Mouse (Mus musculus) neural tube, embryonic 14.5 days (tissue): ENCODE data around the gene 9130213A22Rik. TPM values are rescaled to one million over a fixed set of nuclear protein-coding genes. Genes with fewer than 3 reads are reported as not detected.

Experiments used
- ATAC-seq: fragments of 200-750 bp; cut with Nextera tagmentation; 2 replicates; pipeline ENCODE4 v1.8.0; 2017; ENCODE audit warnings: low read depth, mild to moderate bottlenecking, moderate TSS enrichment, moderate library complexity
- H3K27ac ChIP-seq: fragments of 300-500 bp; sonication (generic); 2 replicates; pipeline ENCODE4 v1.5.1; 2014; ENCODE audit warnings: low read depth, mild to moderate bottlenecking, control low read depth, low read length, moderate library complexity, mixed read lengths
- H3K27me3 ChIP-seq: fragments of 300-500 bp; sonication (generic); 2 replicates; pipeline ENCODE4 v1.6.1; 2014; ENCODE audit warnings: low read length; ENCODE audit not compliant: control insufficient read depth, insufficient read depth
- H3K36me3 ChIP-seq: fragments of 300-500 bp; sonication (generic); 2 replicates; pipeline ENCODE4 v1.6.1; 2014; ENCODE audit warnings: low read length, mixed read lengths; ENCODE audit not compliant: control insufficient read depth, insufficient read depth
- H3K4me1 ChIP-seq: fragments of 300-500 bp; sonication (generic); 2 replicates; pipeline ENCODE4 v1.6.1; 2014; ENCODE audit warnings: low read length; ENCODE audit not compliant: control insufficient read depth, insufficient read depth
- H3K4me2 ChIP-seq: fragments of 300-500 bp; sonication (generic); 2 replicates; pipeline ENCODE4 v1.6.1; 2014; ENCODE audit warnings: mild to moderate bottlenecking, low read depth, low read length, control low read depth
- H3K4me3 ChIP-seq: fragments of 300-500 bp; sonication (generic); 2 replicates; pipeline ENCODE4 v1.5.1; 2014; ENCODE audit warnings: low read depth, low read length, control low read depth, mixed read lengths
- H3K9ac ChIP-seq: fragments of 300-500 bp; sonication (generic); replicated peaks from 2 replicates; pipeline ENCODE4 v1.6.1; 2014; ENCODE audit warnings: low read depth, mild to moderate bottlenecking, control low read depth, low read length, mixed read lengths
- H3K9me3 ChIP-seq: fragments of 300-500 bp; sonication (generic); 2 replicates; pipeline ENCODE4 v1.6.1; 2016; ENCODE audit warnings: low read length; ENCODE audit not compliant: control insufficient read depth
- WGBS: fragments of 180-500 bp; shearing (Covaris S2); extraction: QIAGEN DNeasy Blood & Tissue Kit; methylation state at CpG from one replicate; pipeline ENCODE4 v1.1.7; 2014; 5-methylcytosine and 5-hydroxymethylcytosine counted together
- polyA plus RNA-seq: library from polyadenylated mRNA; unstranded; fragments of >200 nt; fragmentation: Nextera tagmentation; extraction: Ambion mirVana; gene quantifications from 2 replicates; pipeline ENCODE4 v1.2.1, GENCODE M21; 2014

Gene 9130213A22Rik
- polyA plus RNA-seq, 1 experiment from 2014 or later = 0.48 TPM

DNA sequence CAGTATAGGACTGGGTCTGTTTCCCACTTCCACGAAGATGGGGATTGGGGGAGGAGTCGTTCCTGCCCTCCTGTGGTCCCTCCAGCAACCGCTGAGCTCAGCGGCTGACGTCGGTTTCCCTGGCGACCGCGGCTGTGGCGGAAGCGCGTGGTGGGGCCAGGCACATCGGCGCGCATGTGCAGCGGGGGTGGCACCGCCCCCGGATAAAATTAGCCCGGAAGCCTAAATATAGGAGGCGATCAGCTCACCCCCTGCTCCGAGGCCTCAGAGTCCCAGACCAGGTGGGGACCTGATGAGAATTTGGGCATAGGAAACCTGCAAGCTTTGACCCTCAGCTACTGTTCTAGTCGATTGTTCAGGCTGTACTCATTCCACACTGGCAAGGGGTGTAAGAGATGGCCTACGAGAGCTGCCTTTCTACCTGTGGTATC lies 22.5 kb downstream of the 9130213A22Rik start:
- peak overlapping the region; percentile 71 for H3K9ac ChIP-seq
- H3K36me3 ChIP-seq = peaks cover 39% of the 10 kb centered on the region
- ATAC-seq = peak; percentile 34; the same call in 1 of the 2 replicates
- peaks cover 29% of the 10 kb centered on the region for H3K4me1 ChIP-seq
- peak overlapping the region; percentile 48 for H3K4me3 ChIP-seq
- no peaks in the 10 kb centered on the region for H3K27me3 ChIP-seq
- WGBS = 2% methylated on average over 23 of the region's 23 CpGs
- H3K9me3 ChIP-seq = no peaks in the 10 kb centered on the region
- peak overlapping the region; percentile 93 for H3K4me2 ChIP-seq
- H3K27ac ChIP-seq = peak overlapping the region; percentile 76

DNA sequence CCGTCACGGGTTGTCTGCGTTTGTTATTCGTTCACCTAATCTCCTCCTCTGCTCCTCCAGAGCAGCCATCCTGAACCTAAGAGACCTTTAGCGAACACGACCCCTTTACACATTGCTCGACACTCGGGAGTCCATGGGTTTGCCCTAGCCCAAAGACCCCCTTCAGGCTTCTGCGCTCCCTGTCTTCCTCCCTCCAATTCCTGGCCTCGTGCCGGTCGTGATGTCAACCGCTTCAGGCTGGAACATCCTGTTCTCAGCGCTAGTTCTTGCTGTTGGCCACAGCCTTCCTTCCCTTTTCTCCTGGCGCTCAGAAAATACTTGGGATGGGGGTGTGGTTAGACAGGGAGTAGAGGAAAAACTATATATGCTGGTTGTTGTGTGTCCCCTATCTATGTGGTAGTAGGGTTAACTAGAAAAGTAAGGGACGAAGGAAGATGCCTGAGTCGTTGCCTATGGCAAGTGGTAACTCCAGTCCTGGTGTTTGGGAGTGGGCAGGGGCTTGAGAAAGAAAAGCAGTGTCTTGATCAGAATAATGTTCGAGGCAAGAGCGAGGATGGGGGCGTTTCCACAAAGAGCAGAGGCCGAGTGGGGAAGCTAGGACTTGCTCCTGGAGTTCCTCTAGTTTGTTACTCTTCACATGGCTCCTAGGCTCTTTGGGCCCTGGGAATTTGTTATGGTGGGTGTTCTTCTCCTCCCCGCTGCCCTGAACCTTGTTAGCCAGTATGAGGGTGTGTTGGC lies 23.0 kb downstream of the 9130213A22Rik start:
- Histone ChIP-seq H3K27ac (peak overlapping the region; percentile 76), H3K9ac (peak overlapping the region; percentile 71), H3K9me3 (no peaks in the 10 kb centered on the region), H3K4me1 (peaks cover 29% of the 10 kb centered on the region), H3K27me3 (no peaks in the 10 kb centered on the region), H3K4me3 (peak overlapping the region; percentile 48), H3K4me2 (peak overlapping the region; percentile 93), H3K36me3 (peaks cover 33% of the 10 kb centered on the region)
- 1% methylated on average over 22 of the region's 22 CpGs for WGBS
- no peak for ATAC-seq

DNA sequence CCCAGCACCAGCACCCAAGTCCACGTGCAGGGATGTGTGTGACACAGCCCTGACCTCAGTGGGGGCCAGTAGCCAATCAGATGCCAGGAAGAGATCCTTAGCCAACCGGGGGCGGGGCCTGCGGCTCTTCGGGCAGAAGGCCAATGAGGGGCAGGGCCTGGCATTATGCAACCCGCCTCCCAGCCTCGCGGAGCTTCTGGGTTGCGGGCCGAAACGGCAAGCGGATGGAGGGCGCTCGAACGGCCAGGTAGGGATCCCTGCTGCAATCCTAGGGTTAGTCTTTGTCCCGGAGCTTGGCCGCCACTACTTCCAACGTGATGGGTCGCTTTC lies 23.7 kb downstream of the 9130213A22Rik start:
- H3K36me3 ChIP-seq = peaks cover 27% of the 10 kb centered on the region
- H3K9me3 ChIP-seq = no peaks in the 10 kb centered on the region
- H3K4me3 ChIP-seq = peak overlapping the region; percentile 48
- H3K4me2 ChIP-seq = peak overlapping the region; percentile 93
- peak overlapping the region; percentile 71 for H3K9ac ChIP-seq
- H3K4me1 ChIP-seq = peaks cover 29% of the 10 kb centered on the region
- H3K27me3 ChIP-seq = no peaks in the 10 kb centered on the region
- 1% methylated on average over 19 of the region's 19 CpGs for WGBS
- peak overlapping the region; percentile 76 for H3K27ac ChIP-seq
- peak; percentile 7; the same call in 1 of the 2 replicates for ATAC-seq

DNA sequence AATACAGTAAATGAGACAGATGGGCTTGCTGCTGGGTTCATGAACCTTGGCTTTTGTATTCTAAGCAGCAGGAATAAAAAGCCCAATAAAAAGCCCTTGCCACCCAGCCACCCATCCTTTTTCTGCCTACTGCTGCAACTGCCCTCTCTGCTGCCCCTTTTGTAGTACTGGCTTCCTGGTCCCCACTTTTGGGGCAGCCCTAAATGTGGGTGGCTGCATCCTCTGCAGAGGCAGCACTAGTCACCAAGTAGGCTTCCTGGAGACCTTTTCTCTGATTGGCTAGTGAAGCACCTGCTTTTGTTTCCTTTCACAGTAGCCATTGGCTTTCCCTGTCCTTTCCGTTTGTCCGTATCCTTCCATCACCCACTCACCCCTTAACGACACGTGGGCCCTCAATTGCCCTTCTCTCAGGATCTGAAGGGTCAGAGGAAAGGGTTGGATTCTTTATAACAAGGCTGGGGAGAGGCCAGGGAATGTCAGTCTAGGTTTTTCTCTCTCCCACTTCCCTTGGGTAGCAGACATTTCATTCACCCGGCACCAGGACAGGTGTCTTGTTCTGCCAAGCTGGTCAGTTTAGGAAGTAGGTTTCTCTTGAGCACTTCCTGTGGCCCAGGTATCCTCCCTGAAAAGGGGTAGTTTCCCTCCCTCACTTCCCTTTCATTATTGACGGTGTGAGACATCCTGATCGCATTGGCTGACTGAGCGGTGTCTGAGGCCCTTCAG lies 24.2 kb downstream of the 9130213A22Rik start:
- WGBS = 10% methylated on average over 8 of the region's 8 CpGs

DNA sequence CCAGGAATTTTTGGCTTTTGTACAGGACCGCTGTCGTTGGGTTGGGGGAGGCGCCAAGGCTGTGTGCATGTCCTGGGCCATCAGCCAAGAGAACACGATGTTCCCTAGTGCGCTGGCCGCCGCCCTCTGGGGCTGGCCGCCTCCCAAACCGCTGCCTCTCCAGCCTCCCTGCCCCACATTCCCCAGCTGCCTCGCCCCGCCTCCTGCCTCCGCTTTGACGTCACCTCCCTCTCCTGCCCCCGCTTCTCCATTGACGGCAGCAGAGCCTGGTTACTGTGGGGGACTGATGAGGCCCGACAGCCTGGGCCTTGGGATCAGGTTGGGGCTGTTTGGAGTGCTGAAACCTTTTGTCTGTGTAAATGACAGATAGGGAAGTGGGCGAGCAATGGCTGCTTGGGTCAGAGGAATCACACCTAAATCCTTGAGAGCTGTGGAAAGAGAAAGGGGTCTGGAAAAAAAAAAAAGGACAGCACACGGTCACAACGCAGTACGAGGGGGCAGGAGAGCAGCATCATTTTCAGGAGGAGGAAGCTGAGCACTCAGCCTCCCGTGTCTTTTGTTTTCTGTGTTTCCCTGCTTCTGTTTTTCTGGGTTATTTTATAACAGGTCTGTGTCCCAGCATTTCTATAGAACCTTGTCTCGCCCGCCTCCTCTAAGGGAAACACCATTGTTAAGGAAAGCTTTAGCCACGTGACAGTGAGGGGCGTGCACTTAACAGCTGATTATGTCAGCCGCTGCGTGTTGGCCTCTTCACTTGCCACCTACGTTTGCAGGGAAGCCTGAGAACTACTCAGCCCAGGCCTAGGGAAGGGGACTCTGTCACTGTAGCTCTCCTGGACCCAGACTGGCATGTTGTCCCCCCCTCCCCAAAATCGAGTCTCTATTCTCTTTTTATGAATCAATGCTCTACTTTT lies 25.1 kb downstream of the 9130213A22Rik start:
- 1% methylated on average over 29 of the region's 29 CpGs for WGBS
- no peaks in the 10 kb centered on the region for H3K27me3 ChIP-seq
- peaks cover 29% of the 10 kb centered on the region for H3K4me1 ChIP-seq

More for the DNA sequence above, 24.2 kb downstream of the 9130213A22Rik start:
- Histone ChIP-seq H3K27me3 (no peaks in the 10 kb centered on the region), H3K4me1 (peaks cover 29% of the 10 kb centered on the region), H3K9ac (0 out of 2 replicates have a peak overlapping the region, but pooled peaks have one; percentile 71), H3K4me3 (peak overlapping the region; percentile 48), H3K9me3 (no peaks in the 10 kb centered on the region), H3K36me3 (peaks cover 22% of the 10 kb centered on the region), H3K27ac (peak overlapping the region; percentile 80; the same call in 1 of the 2 replicates), H3K4me2 (peak overlapping the region; percentile 93)
- ATAC-seq = no peak

DNA sequence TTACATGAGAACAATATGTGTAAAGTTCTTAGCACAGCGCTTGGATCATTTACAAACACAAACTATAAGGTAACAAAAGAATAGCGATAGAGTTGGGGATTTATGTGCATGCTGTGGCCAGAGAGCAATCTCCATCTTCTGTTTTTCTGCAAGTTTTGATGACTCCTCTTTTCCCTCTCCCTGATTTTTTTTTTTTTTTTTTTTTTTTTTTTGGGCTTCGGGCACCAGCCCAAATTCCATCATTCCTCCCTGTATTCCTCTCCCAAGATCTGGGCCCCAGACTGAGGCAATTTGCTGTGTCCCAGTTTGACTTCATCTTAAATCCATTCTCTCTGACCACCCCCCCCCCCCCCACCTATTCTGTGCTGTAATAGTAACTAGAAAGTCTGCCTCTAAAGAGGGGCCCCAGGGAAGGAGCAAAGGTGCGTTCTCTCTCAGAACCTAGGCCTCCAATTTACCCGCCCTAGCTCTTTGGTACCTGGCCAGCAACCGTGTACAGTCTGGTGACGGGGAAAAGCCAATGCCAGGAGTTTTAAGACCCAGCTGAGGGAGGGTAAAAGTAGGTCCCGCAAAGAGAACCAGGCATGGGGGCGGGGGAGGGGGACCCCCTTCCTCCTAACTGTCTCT lies 25.9 kb downstream of the 9130213A22Rik start:
- 18% methylated on average over 9 of the region's 9 CpGs for WGBS
- peak overlapping the region; percentile 73 for H3K4me2 ChIP-seq
- no peaks in the 10 kb centered on the region for H3K9me3 ChIP-seq
- H3K4me1 ChIP-seq = peaks cover 29% of the 10 kb centered on the region
- peak overlapping the region; percentile 80 for H3K27ac ChIP-seq
- no peaks in the 10 kb centered on the region for H3K27me3 ChIP-seq
- peaks cover 12% of the 10 kb centered on the region; the same call in 1 of the 2 replicates for H3K36me3 ChIP-seq
- ATAC-seq = no peak
- H3K9ac ChIP-seq = peak overlapping the region; percentile 55; the same call in 1 of the 2 replicates
- peak overlapping the region; percentile 19 for H3K4me3 ChIP-seq

More for the DNA sequence above, 25.1 kb downstream of the 9130213A22Rik start:
- H3K4me3 ChIP-seq = peak overlapping the region; percentile 19
- H3K4me2 ChIP-seq = peak overlapping the region; percentile 73
- peaks cover 13% of the 10 kb centered on the region for H3K36me3 ChIP-seq
- peak overlapping the region; percentile 80 for H3K27ac ChIP-seq
- H3K9me3 ChIP-seq = no peaks in the 10 kb centered on the region
- ATAC-seq = no peak
- H3K9ac ChIP-seq = peak overlapping the region; percentile 55

DNA sequence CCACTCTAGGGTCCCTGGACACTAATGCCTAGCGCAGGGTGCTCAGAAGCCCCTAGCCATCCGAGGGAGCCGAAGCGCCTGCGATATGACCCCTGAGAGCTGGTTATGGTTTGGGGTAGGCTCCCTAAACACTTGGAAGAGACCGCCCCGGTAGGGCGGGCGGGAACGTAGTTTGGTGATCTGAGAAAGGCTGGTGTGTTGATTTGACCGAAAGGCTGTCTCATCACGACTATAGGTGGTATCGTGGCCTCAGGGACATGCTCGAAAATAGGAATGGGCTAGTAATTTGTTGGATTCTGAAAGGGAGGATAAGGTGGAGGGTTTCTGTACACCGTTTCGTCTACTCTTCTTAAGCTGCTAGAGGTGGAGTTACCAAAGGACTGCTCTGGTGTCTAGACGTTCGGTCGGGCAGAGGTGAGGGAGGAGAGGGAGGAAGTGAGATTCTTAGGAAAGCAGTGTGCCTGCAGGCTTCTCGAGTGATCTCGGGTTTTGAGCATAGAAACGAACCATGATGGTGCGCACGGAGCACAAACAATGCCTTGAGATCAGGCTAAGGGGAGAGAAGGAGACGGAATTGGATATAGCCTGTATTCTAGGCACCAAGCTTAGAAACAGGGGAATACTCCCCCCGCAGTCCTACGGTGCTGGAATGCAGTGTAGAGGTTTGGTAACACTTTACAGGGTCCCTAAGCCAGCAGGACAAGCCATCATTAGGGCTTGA lies 26.7 kb downstream of the 9130213A22Rik start:
- ATAC-seq = no peak
- Histone ChIP-seq H3K9me3 (no peaks in the 10 kb centered on the region), H3K4me2 (peak overlapping the region; percentile 73), H3K4me1 (peaks cover 32% of the 10 kb centered on the region), H3K4me3 (peak overlapping the region; percentile 35), H3K9ac (peak overlapping the region; percentile 33; the same call in 1 of the 2 replicates), H3K27me3 (no peaks in the 10 kb centered on the region), H3K27ac (peak overlapping the region; percentile 55), H3K36me3 (0 out of 2 replicates have a peak, but pooled peaks cover 6% of the 10 kb centered on the region)
- 2% methylated on average over 27 of the region's 27 CpGs for WGBS
